Mouse (Mus musculus): Measurements from ENCODE around the gene Ube2u.

- TF ChIP-seq POLR2A (IDR thresholded peaks at IDR 0.05; ENCODE audit: low read depth, low read length) (no peak), CTCF (IDR thresholded peaks at IDR 0.05; ENCODE audit: extremely low read depth, insufficient read depth, insufficient read length, insufficient replicate concordance) (no peak)
Measured at GRCm38 (mm10) chr4:100517646-100518045, 39.0 kb downstream of the Ube2u start.
